Mouse (Mus musculus) bone marrow, adult 2 months (tissue): Measurements from ENCODE around the gene Traf1. TPM values are rescaled to one million over a fixed set of nuclear protein-coding genes. Genes with fewer than 3 reads are reported as not detected.

Source experiments
- H3K27ac ChIP-seq: fragments of 200-500 bp; 2 replicates; pipeline ENCODE4 v1.5.1; 2012; ENCODE audit warnings: low read depth, mild to moderate bottlenecking, control low read depth, inconsistent platforms, low read length; ENCODE audit not compliant: control insufficient read depth, poor library complexity, insufficient read depth
- H3K4me1 ChIP-seq: fragments of 200-500 bp; 2 replicates; pipeline ENCODE4 v1.6.1; 2011; ENCODE audit warnings: low read length; ENCODE audit not compliant: control insufficient read depth, insufficient read depth
- H3K4me3 ChIP-seq: fragments of 200-500 bp; replicated peaks from 2 replicates; pipeline ENCODE3; 2011; ENCODE audit warnings: mild to moderate bottlenecking, low read depth, low read length, control low read depth; ENCODE audit not compliant: control insufficient read depth
- CTCF ChIP-seq: fragments of 200-500 bp; IDR thresholded peaks from 2 replicates; pipeline ENCODE4 v1.5.1; 2011; ENCODE audit warnings: low read length, control low read depth; ENCODE audit not compliant: control insufficient read depth, insufficient read depth
- POLR2A ChIP-seq: fragments of 200-500 bp; IDR thresholded peaks from 2 replicates; pipeline ENCODE4 v1.6.1; 2011; ENCODE audit warnings: low read depth, mild to moderate bottlenecking, control low read depth, low read length, borderline replicate concordance; ENCODE audit not compliant: control insufficient read depth
- WGBS: fragments of 180-500 bp; shearing (Covaris S2); methylation state at CpG from one replicate; pipeline ENCODE4 v1.1.7; 2018; 5-methylcytosine and 5-hydroxymethylcytosine counted together
- polyA plus RNA-seq: library from polyadenylated mRNA; stranded (reverse); fragments of >200 nt; gene quantifications from 2 replicates; pipeline ENCODE4 v1.2.4, GENCODE M21; 2011; ENCODE audit warnings: low replicate concordance; ENCODE audit not compliant: missing spikeins, insufficient read depth, insufficient read length

Traf1 gene
- polyA plus RNA-seq, 1 experiment, result 9.8 TPM

DNA sequence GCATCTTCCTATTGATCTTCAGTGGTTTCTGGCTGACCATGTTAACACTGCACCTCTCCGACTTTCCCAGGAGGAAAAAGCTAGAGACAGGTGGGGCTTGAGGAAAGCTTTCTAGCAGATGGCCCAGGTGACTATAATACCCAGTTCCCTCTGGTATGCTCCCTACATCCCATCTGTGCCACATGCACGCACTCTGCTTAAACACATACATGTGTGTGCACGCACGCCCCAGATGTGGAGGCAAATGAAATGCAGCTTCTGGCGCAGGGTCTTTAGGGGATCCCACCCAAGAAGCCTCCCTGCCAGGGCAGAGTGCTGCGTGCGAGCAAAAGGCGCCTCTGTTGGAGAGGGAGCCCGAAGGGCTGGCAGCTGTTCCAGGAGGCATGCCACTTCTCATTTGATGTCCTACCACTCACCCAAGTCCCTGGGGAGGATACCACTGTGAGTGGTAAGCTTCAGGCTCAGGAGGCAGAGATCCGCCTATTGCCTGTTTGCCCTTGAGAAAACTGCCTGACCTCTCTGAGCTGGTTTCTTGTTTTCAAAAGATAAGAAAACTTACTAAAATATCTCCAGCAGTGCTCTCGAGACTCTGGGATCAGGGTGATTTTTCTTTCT is 20.4 kb downstream of the Traf1 start:
- Histone ChIP-seq H3K27ac (no peak overlapping the region; the same call in 1 of the 2 replicates), H3K4me1 (peaks cover 17% of the 10 kb centered on the region), H3K4me3 (no peak overlapping the region)
- 75% methylated on average over 11 of the region's 11 CpGs for whole genome bisulfite sequencing
- no peak for TF ChIP-seq POLR2A
- no peak for TF ChIP-seq CTCF

DNA sequence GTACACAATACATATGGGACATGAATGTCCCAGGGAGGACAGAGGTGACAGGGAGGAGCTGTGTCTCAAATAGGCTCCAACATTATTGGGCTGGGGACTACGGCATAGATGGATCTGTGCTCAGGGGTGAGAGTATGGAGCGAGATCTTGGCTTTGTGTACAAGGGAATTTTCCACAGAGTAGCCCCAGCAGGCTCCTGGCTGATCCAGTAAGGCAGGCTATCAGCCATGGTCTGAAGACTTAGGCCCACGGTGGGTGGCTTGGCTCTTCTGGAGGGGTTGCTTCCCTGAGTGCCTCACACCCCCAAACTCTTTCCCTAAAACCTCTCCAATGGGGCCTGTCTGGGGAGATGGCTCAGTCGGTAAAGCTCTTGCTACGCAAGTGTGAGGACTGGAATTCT is 21.3 kb downstream of the Traf1 start:
- Histone ChIP-seq H3K4me1 (peaks cover 16% of the 10 kb centered on the region), H3K4me3 (no peak overlapping the region), H3K27ac (no peak overlapping the region)
- TF ChIP-seq POLR2A (no peak), CTCF (no peak)
- WGBS, result 87% methylated on average over 5 of the region's 5 CpGs

DNA sequence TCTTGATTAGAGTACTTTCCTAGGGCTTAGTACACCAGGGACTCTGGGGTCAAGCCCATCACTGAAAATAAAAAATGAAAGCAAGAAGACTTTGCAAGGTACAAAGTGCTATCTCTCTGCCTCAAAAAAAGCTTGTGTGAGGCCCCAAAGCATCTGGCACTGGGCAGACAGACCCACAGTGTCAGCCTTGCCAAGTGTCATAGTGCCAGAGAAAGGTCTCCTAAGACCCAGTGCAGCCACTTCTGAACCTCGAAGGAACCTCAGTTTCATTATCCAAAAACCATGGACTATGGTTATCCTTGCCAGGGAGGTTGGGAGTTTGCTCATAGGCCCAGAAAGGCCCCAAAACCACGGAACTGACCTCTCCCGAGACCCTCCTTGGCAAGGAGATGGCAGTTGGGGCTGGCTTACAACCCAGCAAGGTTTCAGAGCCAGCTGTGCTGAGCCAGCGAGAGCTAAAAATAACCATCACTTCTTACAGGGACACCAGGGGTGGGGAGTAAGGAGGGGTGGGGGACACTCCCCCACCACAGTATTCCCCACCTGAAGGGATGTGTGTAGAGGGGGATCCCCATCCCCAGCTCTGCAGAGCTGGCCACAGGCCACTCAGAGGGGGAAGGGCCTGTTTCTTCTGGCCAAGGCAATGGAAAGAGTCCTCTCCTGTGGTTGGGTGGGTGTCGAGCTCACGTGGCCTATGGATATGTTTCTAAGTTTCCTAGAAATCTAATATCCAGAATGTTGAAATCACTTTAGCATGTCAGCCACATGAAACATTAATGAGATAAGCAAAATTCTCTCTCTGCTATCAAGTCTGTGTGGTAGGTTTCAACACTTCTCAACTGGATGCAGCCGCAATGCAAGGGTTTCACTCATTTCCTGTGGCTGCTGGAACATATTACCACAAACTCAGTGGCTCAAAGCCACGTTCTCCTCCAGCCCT is 23.0 kb downstream of the Traf1 start:
- TF ChIP-seq CTCF (no peak), POLR2A (no peak)
- whole genome bisulfite sequencing, result 2% methylated on average over 8 of the region's 8 CpGs

DNA sequence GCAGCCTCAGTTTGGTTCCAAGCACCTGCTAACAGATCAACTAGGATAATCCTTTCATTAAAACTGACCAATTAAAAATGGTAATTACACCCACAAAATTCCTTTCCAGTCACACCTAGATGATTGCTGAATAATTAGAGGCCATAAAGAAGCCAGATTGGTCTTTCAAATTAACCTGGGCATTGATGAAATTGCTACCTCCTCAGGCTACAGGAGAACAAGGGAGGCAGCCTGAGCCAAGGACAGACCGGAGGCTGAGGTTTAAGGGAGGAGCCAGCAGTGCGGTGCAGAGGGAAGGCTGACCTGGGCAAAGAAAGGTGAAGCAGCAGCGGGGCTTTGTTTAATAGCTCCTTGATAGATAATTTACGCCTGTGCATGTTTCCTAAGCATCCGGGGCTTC is 24.1 kb downstream of the Traf1 start:
- 7% methylated on average over 5 of the region's 5 CpGs for WGBS
- Histone ChIP-seq H3K27ac (no peak overlapping the region), H3K4me3 (no peak overlapping the region), H3K4me1 (peaks cover 10% of the 10 kb centered on the region)
- no peak for TF ChIP-seq POLR2A
- no peak for TF ChIP-seq CTCF

More for the DNA sequence above, 23.0 kb downstream of the Traf1 start:
- H3K4me3 ChIP-seq, result no peak overlapping the region
- peaks cover 11% of the 10 kb centered on the region for H3K4me1 ChIP-seq
- peak overlapping the region; percentile 25; the same call in 1 of the 2 replicates for H3K27ac ChIP-seq

GRCm38 (mm10) chr2:34927320-34927719 is 34.3 kb downstream of the Traf1 start:
- TF ChIP-seq POLR2A, result no peak
- no peak for TF ChIP-seq CTCF
- Histone ChIP-seq H3K4me3 (no peak overlapping the region), H3K4me1 (no peaks in the 10 kb centered on the region), H3K27ac (no peak overlapping the region)
- WGBS, result 81% methylated on average over 5 of the region's 5 CpGs

DNA sequence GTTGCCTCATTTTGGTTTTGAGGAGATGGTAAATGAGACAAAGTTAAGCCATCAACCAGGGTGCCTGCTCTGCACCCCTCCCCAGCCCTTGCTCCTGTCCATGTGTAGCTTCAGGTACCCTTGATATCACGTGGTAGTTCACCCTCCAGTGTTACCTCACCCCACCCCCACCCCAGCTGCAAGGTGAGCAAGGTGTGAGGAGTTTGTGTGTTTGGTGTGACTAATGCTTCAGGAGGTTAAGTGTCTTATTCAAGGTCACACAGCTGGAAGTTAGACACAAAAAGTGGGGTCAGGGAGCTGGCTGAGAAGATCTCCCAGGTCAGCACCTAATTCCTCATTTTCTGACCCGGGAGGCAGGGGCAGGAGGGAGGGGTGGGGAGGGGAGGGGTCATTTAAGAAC is 38.8 kb downstream of the Traf1 start:
- H3K4me1 ChIP-seq, result no peaks in the 10 kb centered on the region; the same call in 1 of the 2 replicates
- H3K27ac ChIP-seq, result no peak overlapping the region
- 36% methylated on average over 2 of the region's 2 CpGs for WGBS
- TF ChIP-seq POLR2A, result no peak
- TF ChIP-seq CTCF, result no peak
- H3K4me3 ChIP-seq, result no peak overlapping the region

GRCm38 (mm10) chr2:34920144-34920543 is 41.4 kb downstream of the Traf1 start:
- Histone ChIP-seq H3K4me3 (no peak overlapping the region), H3K4me1 (no peaks in the 10 kb centered on the region; the same call in 1 of the 2 replicates), H3K27ac (no peak overlapping the region)
- 16% methylated on average over 2 of the region's 2 CpGs for WGBS
- TF ChIP-seq POLR2A (no peak), CTCF (no peak)

- TF ChIP-seq CTCF (no peak), POLR2A (no peak)
- WGBS, result 69% methylated on average over 2 of the region's 2 CpGs
- Histone ChIP-seq H3K27ac (no peak overlapping the region), H3K4me1 (no peaks in the 10 kb centered on the region; the same call in 1 of the 2 replicates), H3K4me3 (no peak overlapping the region)
These were observed 46.5 kb downstream of the Traf1 start for GRCm38 (mm10) chr2:34915103-34915502.
